Mouse (Mus musculus): Measurements from ENCODE around the gene Zfp664.
A peak's percentile ranks its signal among the peaks of the same experiment; 100 is the strongest.

The Zfp664 gene

DNA sequence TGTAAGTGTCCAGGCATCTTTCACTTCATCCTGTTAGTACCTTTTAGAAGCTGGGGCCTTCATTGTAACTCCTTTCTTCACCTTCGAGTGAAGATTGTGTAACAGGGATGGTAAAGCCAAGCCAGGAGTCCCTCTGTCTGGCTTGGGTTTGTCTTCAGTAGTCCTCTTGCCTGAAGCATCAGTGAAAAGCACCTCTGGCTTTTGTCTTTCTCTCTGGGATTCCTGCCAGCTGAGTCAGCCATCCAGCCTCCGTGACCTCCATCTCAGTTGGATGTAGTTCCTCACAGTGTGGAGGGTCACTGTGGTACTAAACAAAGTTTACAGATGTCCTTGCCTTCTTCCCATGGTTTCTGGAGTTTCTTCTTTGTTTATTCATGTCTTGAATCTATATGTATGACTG is 9.5 kb downstream of the Zfp664 start:
- DNase-seq (ENCODE audit: low spot score in 2 of 2) = no peak

DNA sequence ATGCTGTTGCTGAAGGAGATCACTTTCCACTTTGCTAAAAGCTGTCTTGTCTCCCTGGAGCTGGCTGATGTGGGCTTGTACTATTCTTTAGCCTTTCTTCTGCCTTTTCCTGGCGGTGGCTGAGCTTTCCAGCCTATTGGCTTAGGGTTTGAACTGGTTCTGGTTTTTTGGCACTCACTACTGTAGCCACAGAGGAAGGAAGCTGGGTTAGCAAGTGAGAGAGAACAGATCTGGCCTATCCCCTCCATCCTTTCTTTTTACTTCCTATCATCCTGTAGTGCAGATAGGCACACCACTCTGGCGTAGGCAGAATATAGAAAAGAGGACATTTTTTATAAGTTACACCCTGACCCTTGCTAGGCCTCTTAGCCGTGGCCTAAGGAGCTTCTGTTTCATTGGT is 10.6 kb downstream of the Zfp664 start:
- DNase-seq (ENCODE audit: low spot score in 2 of 2) = peak in 1 of 2 experiments; percentile 38

DNA sequence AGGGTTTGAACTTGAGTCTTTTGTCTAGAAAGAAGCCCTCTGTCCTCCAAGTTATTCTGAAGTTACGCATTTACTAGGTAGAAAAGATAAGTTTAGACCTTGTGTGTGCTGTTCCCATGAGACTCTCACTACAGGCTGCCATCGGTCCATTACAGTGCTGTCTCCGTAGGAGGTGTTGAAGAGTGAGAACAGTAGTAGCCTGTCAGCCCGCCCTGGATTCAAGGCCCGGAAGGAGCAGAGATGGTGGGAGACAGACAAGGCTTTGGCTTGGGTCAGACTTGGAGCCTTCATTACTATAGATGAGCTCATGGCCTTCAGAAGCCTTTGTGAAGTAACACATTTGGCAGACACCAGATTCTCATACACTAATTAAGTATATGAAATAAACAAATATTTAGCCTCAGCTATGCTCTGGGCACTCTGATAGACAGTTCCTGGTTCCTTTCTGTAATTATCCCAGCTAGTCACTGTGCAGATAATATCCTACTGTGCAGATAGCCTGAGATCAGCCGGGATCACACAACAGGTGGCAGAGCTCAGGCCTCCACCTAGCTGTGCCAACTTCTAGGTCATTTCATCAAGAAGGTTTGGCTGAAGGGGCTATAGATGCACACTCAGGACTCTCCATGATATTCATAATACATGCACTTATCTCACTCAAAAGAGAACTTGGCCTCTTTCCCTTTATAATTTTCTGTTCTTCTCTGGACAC is 11.6 kb downstream of the Zfp664 start:
- DNase-seq (ENCODE audit: low spot score in 2 of 2) = no peak

DNA sequence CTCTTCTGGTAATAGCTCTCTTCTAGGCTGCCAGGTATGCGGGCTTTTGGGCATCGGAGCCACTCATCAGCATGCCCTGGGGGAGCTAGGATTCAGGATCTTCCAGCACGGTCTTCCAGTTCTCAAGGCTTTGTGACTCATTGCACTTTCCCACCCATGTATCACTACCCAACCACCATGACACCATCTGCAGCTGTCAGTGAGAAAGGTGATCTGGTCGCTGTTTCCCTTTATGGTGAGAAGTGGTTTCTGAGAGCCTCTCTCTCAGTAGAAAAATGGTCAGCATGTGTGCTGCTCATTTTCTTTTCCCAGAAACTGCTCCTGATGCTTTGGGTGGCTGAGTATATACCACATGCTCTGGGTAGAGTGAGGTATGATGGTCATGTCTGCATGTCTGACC is 16.8 kb downstream of the Zfp664 start:
- no peak for DNase-seq (ENCODE audit: low spot score in 2 of 2)

DNA sequence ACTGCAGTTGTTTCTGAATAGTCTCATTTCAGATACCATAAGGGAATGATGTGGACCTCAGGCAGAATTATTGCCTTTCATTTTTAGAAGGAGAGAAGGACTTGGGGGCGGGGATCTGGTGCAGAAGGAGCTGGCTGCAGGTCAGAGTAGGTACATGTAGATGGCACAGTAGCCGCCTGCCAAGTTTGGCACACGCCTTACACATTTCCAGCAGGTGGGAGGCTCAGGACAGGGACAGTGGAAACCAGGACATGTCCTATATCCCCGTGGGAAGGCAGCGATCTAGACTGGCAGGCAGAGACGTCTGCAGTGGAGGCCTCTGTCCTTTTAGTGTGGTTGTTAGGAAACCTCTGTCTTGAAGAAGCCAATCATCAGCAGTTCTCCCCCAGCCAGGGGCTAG is 17.3 kb downstream of the Zfp664 start:
- DNase-seq (ENCODE audit: low spot score in 2 of 2) = no peak

DNA sequence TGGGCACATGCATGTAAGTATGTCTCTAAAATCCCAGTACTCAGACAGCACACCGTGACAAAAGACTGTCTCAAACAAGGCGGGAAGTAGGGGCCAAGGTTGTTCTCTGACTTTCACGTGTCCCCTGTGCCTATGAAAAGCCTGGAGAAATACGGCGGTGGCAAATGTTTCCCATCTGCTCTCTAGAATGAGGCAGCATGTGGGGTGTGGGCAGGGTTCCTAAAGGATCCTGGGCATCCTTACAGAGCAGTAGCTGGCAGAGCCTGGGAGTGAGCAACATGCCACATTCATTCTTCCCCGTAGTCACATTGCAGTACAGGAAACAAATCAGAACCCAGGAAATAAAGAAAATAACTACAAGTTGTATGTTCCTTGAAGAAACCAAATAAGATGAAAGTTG is 21.4 kb downstream of the Zfp664 start:
- no peak for DNase-seq (ENCODE audit: low spot score in 2 of 2)

DNA sequence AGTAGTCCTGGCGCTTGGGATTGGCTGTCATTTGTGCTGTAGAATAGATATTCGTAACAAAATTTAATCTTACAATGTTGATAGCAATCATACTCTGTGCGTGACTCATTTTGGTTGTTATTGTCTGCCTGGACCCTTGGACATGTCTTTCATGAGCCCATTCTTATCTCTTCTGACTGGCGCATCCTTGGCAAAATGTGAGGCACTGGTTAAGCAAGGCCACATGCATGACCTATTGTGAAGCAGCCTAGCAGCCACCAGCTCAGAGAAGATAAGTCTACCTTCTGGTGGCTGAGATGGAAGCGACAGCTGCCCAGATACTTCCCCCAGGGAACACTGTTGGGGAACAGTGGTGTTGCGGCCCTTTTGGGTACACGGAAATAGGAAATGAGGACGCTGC is 26.2 kb downstream of the Zfp664 start:
- no peak for DNase-seq (ENCODE audit: low spot score in 2 of 2)

DNA sequence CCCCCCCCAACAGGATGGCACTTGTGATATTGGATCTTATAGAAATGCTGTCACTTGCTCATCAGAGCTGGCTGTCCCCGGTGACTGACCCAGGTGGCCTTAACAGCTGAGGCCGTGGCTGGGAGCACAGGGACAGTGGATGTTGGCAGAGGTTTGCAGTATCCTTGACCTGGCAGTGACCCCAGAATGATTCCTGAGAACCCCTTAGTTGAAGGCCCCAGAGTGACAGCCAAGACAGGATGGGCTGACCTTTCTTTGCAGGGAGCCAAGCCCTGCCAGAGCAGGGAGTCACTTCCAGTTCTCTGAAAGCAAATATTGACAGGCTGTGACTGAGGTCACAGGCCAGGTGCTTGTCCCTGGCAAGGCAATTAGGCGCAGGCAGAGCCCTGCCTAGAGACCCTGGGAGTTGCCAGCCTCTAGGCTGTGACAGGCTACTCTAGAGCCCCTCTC is 29.5 kb downstream of the Zfp664 start:
- no peak for DNase-seq (ENCODE audit: low spot score in 2 of 2)

DNA sequence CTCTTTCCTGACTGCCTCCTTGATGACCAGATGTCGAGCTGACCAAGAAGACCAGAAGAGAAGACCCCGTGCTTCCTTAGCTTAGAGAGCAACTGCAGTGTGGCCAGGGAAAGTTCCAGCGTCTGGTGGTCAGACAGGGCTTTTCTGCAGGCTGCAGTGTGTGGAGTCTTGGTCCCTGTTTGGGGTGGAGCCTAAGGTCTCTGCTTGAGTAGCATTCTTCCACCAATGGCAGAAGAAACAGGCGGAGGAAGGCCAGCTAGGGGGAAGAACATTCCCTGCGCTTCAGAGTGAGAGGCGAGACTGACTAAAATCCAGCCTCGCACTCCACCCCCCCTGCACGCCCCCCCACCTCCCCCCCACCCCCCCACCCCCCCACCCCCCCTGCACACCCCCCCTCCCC is 33.6 kb downstream of the Zfp664 start:
- no peak for DNase-seq (ENCODE audit: low spot score in 2 of 2)

DNA sequence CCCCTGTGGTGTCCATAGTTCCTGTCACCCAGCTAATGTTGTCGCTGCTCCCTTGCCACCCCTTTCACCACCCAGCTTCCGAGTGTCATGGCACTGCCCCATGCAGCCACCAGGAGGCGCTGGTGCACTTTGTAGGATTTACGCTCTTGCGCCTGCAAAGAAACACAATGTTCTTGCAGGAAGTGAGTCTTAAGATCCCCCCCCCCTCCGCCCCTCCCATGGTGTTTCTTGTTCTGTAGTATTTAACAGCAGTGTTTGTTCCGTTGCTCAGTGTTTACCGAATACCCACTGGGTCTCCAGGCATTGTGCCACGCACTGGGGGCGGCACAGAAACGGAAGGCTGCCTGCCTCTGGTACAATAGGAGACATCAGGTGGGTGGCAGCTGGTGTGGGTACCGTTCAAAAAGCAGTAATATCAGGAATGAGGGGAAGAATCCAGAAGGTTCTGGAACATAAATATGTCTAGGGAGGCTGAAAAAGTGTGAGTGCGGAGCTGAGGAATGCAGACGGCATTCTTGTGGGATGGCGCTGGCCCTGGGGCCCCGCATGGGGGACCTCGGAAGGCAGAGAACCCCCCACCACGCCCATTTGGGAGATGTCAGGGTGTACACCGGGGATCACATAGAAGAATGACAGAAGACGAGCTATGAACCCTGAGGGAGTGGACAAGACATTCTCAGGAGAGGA is 37.6 kb downstream of the Zfp664 start:
- peak; percentile 81 to 87 for DNase-seq (ENCODE audit: low spot score in 2 of 2)

DNA sequence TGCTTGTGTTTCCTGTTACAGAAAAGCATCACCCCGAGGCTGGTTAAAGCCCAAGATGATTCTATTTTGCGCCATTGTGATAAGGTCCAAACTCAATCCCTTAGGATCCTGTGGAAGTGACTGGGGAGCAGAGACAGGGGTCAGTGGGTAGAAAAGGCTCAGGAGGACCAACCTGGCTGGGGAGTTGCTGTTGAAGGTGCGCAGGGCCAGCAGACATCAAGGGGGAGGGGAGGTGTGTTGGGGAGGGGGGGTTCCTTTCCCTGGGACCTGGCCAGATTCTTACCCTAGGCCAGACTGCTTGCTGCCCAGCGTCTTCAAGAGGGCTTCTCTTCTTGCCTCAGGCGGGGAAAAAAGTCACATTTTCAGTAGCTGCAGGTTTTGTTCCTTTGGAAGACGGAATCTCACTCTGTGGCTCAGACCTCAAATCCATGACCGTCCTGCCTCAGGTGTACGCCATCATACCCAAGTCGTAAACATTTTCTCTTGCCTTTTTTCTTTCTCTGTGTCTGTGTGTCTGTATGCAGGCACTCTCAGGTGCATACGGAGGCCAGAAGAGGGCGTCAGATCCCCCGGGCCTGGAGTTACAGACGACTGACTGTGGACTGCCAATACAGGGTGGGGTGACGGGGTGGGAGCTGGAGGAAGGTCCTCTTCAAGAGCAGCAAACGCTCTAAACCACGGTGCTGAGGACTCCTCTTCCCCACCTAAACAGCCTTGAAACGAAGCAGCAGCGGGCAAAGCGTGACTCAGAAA is 38.4 kb downstream of the Zfp664 start:
- no peak for DNase-seq (ENCODE audit: low spot score in 2 of 2)

DNA sequence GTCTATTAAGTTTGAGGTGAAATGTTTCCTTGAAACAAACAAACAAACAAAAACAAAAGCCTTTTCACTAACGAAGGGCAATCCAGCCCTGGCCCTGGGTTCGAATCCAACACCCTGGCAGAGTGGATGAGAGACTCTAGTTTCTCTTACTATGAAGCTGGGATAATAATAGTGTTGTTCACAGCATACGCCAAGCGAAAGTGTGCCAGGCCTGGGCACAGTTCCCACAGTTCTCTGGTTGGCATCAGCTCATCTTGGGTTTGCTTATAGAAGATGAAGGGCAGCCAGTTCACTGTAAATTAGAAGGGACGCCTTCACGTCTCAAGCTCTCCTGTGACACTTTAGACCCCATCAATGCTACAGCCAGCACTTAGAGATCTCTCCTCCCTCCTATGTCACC is 39.2 kb downstream of the Zfp664 start:
- DNase-seq (ENCODE audit: low spot score in 2 of 2) = no peak

DNA sequence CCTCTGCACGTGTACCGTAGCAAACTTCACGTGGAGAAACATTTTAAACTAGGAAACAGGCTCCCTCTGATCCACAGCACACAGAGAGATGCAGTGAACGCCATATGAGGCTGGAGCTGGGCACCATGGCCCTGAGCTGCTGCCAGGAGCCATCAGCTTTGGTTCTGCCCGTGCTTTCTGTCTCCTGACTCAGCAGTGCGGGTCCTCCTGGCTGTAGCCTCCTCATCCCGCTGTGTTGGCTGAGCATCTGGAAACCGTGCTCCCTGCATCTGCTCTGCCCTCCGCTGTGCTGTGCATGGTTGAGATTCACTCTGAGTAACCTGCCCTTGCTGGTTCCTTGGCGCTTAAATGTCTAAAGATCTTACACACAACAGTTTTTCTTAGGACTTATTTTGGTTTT is 39.7 kb downstream of the Zfp664 start:
- no peak for DNase-seq (ENCODE audit: low spot score in 2 of 2)

DNA sequence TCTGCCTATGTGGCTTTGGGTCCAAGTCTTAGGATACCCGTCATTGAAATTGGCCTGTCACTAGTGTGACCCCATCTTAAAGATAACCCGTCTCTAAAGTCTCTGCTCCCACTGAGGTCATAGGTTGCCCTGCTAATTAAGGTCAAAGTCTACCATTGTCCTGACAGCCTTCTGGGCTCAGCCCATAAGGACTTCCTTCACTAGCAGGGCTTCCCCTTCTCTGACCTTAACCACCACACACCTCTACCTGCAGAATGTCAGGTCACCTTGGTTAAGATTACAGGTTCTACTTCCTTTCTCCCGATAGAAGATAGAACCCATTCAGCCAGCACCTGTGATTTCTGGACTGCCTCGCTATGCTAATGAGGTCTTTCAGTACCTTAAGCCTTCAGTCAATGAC is 41.4 kb downstream of the Zfp664 start:
- DNase-seq (ENCODE audit: low spot score in 2 of 2) = no peak

DNA sequence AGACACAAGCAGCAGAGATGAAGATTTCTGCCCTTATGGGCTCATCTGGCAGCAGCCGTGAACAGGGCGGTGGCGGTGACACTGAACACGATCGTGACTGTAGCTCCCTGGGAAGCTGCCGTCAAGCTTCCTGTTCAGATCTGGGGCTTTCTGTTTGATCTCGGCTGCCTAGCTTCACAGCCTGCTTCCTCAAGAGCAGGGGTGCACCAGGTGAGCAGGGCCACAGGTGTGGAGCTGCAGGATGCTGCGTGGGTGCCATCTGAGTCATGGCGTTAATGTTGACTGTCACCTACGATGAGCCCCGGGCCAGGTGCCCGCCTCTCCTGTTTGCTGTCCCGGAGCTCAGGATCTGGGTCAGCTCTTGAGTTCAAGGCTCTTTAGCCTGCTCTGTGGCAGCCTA is 44.4 kb downstream of the Zfp664 start:
- DNase-seq (ENCODE audit: low spot score in 2 of 2) = peak in 1 of 2 experiments; percentile 26

DNA sequence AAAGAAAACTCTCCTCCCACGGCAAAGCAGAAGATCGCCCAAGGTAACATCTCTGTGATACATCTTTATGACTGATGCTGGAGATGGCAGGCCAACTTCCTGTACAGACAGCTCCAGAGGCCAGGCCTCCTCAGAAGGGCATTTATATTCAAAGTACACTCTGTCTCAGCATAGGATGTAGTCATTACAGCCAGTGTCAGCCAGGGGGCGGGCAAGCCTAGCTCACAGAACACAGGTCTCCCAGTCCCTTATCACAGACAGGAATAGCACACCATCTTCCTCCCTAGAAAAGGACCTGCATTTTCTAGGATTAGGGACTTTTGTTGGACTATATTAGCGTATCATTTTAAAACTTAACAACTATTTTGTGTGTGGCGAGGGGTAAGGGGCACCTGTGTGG is 46.4 kb downstream of the Zfp664 start:
- DNase-seq (ENCODE audit: low spot score in 2 of 2) = peak; percentile 62 to 70

DNA sequence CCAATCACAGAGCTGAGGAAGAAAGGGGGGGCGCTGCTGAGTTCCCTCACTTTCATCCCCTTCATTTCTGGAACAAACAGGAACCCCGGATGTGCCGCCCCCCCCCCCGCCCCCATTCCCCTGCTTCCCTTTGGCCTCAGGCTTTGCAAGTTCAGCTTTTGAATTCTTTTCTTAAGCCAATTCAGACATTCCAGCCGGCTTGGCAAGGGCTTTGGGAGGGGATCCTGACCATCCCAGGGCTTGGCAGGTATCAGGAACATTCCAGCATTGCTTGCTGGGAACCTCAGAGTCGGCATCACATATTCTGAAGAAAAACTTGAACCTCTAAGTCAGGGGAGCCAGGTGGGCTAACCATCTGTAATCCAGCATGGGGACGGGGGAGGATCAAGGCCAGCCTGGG is 49.8 kb downstream of the Zfp664 start:
- no peak for DNase-seq (ENCODE audit: low spot score in 2 of 2)

DNA sequence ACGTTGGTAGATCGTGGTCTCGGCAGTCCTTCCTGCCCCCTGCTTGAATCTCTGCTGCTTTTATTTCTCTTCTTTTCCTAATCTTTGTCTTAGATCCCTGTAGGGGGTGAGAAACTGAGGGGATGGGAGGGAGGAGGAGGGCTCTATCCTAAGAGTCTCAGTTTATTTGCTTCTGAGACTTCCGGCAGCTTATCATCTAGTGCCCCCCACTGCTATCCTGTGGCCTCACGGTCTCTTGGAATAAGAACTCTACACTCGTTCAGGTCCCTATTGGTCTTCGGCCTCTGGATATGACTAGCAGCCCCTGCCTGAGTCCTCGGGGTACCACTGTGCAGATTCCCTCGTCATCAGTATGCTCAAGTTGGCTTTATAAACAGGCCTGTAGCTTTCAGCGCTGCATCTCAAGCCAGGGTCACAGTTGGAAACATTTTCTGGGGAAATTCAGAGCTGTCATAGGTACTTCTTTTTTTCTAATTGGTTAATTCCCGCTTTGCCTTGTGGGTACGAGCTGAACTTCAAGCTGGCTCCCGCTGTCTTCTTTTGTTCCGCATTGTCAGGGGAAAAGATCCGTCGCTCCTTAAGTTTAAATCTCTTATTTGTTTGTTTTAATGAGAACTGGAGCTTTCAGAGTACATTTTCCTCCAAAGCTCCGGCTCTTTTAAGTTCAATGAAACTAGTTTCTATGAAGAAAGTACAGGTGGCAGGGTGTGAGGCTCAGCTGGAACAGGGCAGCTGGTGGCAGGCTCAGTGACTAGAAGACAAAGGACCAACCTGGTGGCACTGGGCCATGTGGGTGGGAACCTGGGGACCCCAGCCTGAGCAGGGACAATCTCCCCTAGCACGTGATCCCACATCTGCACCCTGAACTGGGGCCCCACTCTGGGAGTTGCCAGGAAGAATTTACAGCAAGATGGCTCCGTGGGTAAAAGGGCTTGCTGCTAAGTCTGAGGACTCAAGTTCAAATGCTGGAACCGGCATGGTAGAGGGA is 50.7 kb downstream of the Zfp664 start:
- no peak for DNase-seq (ENCODE audit: low spot score in 2 of 2)

DNA sequence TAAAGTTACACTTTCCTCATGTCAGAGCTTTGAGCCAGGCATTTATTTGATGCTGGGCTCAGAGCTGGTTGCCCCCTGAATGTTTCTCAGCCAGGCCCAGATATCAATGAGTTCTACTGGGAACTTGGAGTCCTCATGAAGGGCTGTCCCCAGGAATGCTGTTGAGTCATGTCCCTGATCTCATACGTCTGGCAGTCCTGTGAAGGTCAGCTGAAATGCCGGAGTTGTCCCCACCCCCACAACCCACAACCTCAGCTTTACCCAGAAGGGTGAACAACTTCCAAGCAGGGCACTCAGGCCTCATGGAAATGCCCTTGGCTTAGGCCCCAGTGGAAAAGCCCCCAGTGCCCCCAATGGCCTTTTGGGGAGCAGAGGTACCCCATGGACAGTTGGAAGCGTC is 57.3 kb downstream of the Zfp664 start:
- DNase-seq (ENCODE audit: low spot score in 2 of 2) = no peak

DNA sequence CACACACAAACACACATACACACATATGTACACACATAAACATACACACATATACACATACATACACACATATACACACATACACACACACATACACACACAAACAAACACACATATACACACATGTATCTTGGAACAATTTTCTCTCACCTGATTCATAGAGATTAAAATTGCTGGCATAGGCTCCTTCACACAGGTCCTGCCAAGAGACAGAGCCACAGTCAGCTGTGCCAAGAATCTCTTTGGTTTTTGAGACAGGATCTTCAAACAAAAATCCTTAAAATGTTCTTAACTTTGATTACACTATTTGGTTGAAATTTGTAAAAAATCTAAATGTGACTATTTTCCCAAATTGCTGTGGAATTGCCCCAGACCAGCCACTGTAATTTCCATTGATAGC is 58.9 kb downstream of the Zfp664 start:
- no peak for DNase-seq (ENCODE audit: low spot score in 2 of 2)

Measured in natural killer cell, adult 2 months (primary cell).